Mouse (Mus musculus): ENCODE measurements at regions not wholly inside any gene's neighbourhood (a gene's known extent, or its start where the extent isn't known, plus 50 kb on each side); places are given as distances from the start of the nearest gene placed in this dataset.

GRCm38 (mm10) chr8:59478257-59478656, 565.8 kb upstream of the Galntl6 start:
- TF ChIP-seq CTCF (IDR thresholded peaks at IDR 0.05; ENCODE audit: low read depth) (no peak), EP300 (IDR thresholded peaks at IDR 0.05; ENCODE audit: low read depth) (no peak)

All from heart, postnatal 0 days (tissue).